Mouse (Mus musculus): ENCODE data around the gene Plscr4. TPM values are rescaled to one million over a fixed set of nuclear protein-coding genes. Genes with fewer than 3 reads are reported as not detected.

Gene Plscr4
- 2.0 and 2.2 TPM in 2 replicates for polyA plus RNA-seq (2014; fragmentation: Nextera tagmentation; extraction: Ambion mirVana)

DNA sequence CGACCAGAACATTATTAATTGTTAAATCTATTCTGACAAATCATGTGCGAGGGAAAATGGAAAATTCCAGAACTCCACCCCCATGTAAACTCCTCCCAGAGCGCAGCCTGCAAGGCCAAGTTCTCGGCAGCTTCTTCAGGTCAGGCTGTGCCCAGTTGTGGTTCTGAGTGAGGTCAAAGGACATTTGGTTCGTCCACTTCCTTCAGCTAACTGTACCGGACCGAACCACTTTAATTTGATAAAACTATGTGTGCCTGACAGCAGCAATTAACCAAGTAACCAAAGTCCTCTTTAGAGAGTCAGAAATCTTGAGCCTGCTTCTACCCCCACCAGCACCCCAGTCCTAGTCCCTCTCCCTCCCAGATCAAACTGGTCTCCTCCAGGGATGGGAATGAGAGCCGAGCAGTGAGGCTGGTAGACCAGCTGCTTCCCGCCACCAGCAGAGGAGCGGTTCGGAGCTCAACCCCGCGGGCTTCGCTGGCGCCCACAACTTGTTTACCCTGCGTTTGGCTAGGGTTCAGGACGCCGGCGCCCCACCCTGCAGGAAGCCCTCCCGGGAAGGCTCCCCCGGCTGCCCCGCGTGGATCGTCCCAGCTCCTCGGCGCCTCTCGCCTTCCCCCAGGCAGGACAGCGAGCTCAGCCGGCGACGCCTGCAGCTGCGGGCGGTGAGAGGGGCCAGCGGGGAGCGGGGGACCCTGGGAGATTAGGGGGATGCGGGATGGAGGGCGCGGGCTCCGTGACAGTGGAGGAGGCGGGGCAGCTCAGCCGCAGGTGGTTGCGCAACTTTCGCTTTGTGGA lies at the start of gene Plscr4:
Gene Plscr4, plus strand, starts transcription at position 113 of the 798 bp plus-strand sequence.
- H3K4me2 ChIP-seq (ENCODE audit: low read depth, low read length, severe bottlenecking), result peak within 1 kb of the TSS; percentile 94
- DNase-seq (ENCODE audit: low spot score) (peak; percentile 78), ATAC-seq (replicated peaks; ENCODE audit: low FRiP score) (peak; percentile 93)
- H3K4me1 ChIP-seq (replicated peaks; ENCODE audit: control insufficient read depth, insufficient read depth, low read length), result no peaks in the 10 kb centered on the region; the same call in 1 of the 2 replicates
- no peaks in the 10 kb centered on the region for H3K36me3 ChIP-seq (ENCODE audit: control insufficient read depth, insufficient read depth, low read length)
- WGBS, result 13% methylated on average over 42 of the region's 43 CpGs
- H3K9ac ChIP-seq (ENCODE audit: low read length), result peak within 1 kb of the TSS; percentile 82
- no peaks in the 10 kb centered on the region for H3K9me3 ChIP-seq (ENCODE audit: control insufficient read depth, low read length)
- no peak within 1 kb of the TSS for H3K27ac ChIP-seq (ENCODE audit: low read depth, low read length)
- peak within 1 kb of the TSS; percentile 59 for H3K4me3 ChIP-seq (ENCODE audit: low read depth, low read length)
- no peaks in the 10 kb centered on the region for H3K27me3 ChIP-seq (ENCODE audit: control insufficient read depth, insufficient read depth, low read length)

- no peak overlapping the region for H3K9ac ChIP-seq (ENCODE audit: low read length)
- H3K4me3 ChIP-seq (ENCODE audit: low read depth, low read length), result no peak overlapping the region
- H3K27me3 ChIP-seq (ENCODE audit: control insufficient read depth, insufficient read depth, low read length), result no peaks in the 10 kb centered on the region
- H3K4me2 ChIP-seq (ENCODE audit: low read depth, low read length, severe bottlenecking), result no peak overlapping the region
- WGBS, result 95% methylated on average over 3 of the region's 3 CpGs
- DNase-seq (ENCODE audit: low spot score) (no peak), ATAC-seq (replicated peaks; ENCODE audit: low FRiP score) (no peak)
- H3K4me1 ChIP-seq (replicated peaks; ENCODE audit: control insufficient read depth, insufficient read depth, low read length), result no peaks in the 10 kb centered on the region
- H3K36me3 ChIP-seq (ENCODE audit: control insufficient read depth, insufficient read depth, low read length), result no peaks in the 10 kb centered on the region
- no peaks in the 10 kb centered on the region for H3K9me3 ChIP-seq (ENCODE audit: control insufficient read depth, low read length)
- H3K27ac ChIP-seq (ENCODE audit: low read depth, low read length), result no peak overlapping the region
Measured at GRCm38 (mm10) chr9:92410225-92410624, 46.9 kb upstream of the Plscr4 start.

GRCm38 (mm10) chr9:92412045-92412444 lies 45.1 kb upstream of the Plscr4 start:
- DNase-seq (ENCODE audit: low spot score) (no peak), ATAC-seq (replicated peaks; ENCODE audit: low FRiP score) (no peak)
- WGBS, result 89% methylated on average over 2 of the region's 2 CpGs
- no peak overlapping the region for H3K4me3 ChIP-seq (ENCODE audit: low read depth, low read length)
- H3K36me3 ChIP-seq (ENCODE audit: control insufficient read depth, insufficient read depth, low read length), result no peaks in the 10 kb centered on the region
- no peaks in the 10 kb centered on the region for H3K9me3 ChIP-seq (ENCODE audit: control insufficient read depth, low read length)
- no peak overlapping the region for H3K4me2 ChIP-seq (ENCODE audit: low read depth, low read length, severe bottlenecking)
- no peak overlapping the region for H3K9ac ChIP-seq (ENCODE audit: low read length)
- no peak overlapping the region for H3K27ac ChIP-seq (ENCODE audit: low read depth, low read length)
- no peaks in the 10 kb centered on the region for H3K4me1 ChIP-seq (replicated peaks; ENCODE audit: control insufficient read depth, insufficient read depth, low read length)
- H3K27me3 ChIP-seq (ENCODE audit: control insufficient read depth, insufficient read depth, low read length), result no peaks in the 10 kb centered on the region

DNA sequence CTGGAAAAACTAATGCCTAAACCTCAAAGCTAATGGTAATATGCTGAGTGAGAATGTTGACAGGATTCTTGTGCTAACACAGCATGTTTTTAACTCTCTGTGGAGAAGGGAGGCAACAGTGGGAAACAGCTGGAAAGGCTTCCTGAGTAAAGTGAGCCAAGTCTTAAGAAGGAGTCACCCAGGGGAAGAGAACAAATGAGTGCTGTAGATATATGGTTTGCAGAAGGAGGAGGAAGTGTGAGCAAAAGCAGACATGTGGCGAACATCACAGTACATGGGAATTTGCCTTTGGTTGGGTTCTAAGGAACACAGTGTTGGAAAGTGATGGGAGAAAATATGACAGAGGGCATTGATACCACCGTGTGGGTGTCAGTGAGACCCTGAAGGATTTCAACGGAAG lies 43.5 kb upstream of the Plscr4 start:
- Histone ChIP-seq H3K27ac (ENCODE audit: low read depth, low read length) (no peak overlapping the region), H3K9me3 (ENCODE audit: control insufficient read depth, low read length) (no peaks in the 10 kb centered on the region), H3K4me2 (ENCODE audit: low read depth, low read length, severe bottlenecking) (no peak overlapping the region), H3K4me3 (ENCODE audit: low read depth, low read length) (no peak overlapping the region), H3K27me3 (ENCODE audit: control insufficient read depth, insufficient read depth, low read length) (no peaks in the 10 kb centered on the region), H3K36me3 (ENCODE audit: control insufficient read depth, insufficient read depth, low read length) (no peaks in the 10 kb centered on the region), H3K9ac (ENCODE audit: low read length) (no peak overlapping the region), H3K4me1 (replicated peaks; ENCODE audit: control insufficient read depth, insufficient read depth, low read length) (no peaks in the 10 kb centered on the region)
- 89% methylated on average over 3 of the region's 3 CpGs for WGBS
- ATAC-seq (replicated peaks; ENCODE audit: low FRiP score) (no peak), DNase-seq (ENCODE audit: low spot score) (no peak)

DNA sequence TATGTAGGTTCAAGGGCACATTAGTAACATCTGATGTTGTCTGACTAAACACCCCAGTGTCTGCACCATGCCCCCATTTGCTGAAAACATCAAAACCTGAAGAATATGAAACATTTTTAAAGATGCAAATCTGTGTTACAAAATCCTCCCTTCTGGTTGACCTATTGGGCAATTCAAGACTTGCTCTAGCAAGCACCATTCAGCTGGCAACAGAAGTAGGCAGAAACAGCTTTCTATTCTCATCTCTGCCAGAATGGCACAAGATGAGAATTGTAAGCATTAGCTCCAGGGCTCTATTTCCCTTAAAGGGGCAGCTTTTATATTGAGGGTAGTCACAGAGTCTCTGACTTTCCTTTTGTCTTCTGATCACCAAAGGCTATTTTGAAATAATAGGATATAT lies 19.4 kb upstream of the Plscr4 start:
- DNase-seq (ENCODE audit: low spot score), result no peak
- no peak for ATAC-seq (replicated peaks; ENCODE audit: low FRiP score)
- Histone ChIP-seq H3K9me3 (ENCODE audit: control insufficient read depth, low read length) (no peaks in the 10 kb centered on the region), H3K27me3 (ENCODE audit: control insufficient read depth, insufficient read depth, low read length) (no peaks in the 10 kb centered on the region), H3K4me3 (ENCODE audit: low read depth, low read length) (no peak overlapping the region), H3K36me3 (ENCODE audit: control insufficient read depth, insufficient read depth, low read length) (no peaks in the 10 kb centered on the region), H3K4me1 (replicated peaks; ENCODE audit: control insufficient read depth, insufficient read depth, low read length) (no peaks in the 10 kb centered on the region), H3K9ac (ENCODE audit: low read length) (no peak overlapping the region), H3K27ac (ENCODE audit: low read depth, low read length) (no peak overlapping the region), H3K4me2 (ENCODE audit: low read depth, low read length, severe bottlenecking) (no peak overlapping the region)

- Histone ChIP-seq H3K9me3 (ENCODE audit: control insufficient read depth, low read length) (no peaks in the 10 kb centered on the region), H3K4me3 (ENCODE audit: low read depth, low read length) (no peak overlapping the region), H3K27me3 (ENCODE audit: control insufficient read depth, insufficient read depth, low read length) (no peaks in the 10 kb centered on the region), H3K27ac (ENCODE audit: low read depth, low read length) (no peak overlapping the region), H3K36me3 (ENCODE audit: control insufficient read depth, insufficient read depth, low read length) (no peaks in the 10 kb centered on the region), H3K9ac (ENCODE audit: low read length) (no peak overlapping the region), H3K4me1 (replicated peaks; ENCODE audit: control insufficient read depth, insufficient read depth, low read length) (no peaks in the 10 kb centered on the region), H3K4me2 (ENCODE audit: low read depth, low read length, severe bottlenecking) (no peak overlapping the region)
- no peak for DNase-seq (ENCODE audit: low spot score)
- no peak for ATAC-seq (replicated peaks; ENCODE audit: low FRiP score)
- WGBS, result 86% methylated on average over 4 of the region's 4 CpGs
Measured at GRCm38 (mm10) chr9:92441468-92441867, 15.7 kb upstream of the Plscr4 start.

DNA sequence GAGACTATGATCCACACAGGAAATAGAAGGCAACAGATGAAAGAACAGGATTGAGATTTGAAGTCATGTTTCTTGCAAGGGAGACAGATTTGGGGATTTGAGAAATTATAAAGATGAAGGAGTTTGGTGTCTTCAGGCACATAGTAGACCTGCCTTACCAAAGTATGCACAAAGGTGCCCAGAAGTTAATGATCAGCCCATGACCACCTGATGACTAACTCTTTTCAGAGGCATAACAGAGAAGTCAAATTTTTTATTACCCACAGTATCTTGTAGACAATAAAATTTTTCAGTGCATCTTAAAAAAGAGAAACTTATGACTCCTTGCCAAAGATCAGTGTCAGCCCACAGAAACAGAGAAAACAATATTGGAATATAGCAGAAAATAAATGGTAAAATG lies 12.6 kb upstream of the Plscr4 start:
- H3K27ac ChIP-seq (ENCODE audit: low read depth, low read length), result no peak overlapping the region
- DNase-seq (ENCODE audit: low spot score) (no peak), ATAC-seq (replicated peaks; ENCODE audit: low FRiP score) (no peak)
- H3K9ac ChIP-seq (ENCODE audit: low read length), result no peak overlapping the region
- H3K4me1 ChIP-seq (replicated peaks; ENCODE audit: control insufficient read depth, insufficient read depth, low read length), result no peaks in the 10 kb centered on the region
- H3K9me3 ChIP-seq (ENCODE audit: control insufficient read depth, low read length), result no peaks in the 10 kb centered on the region
- H3K36me3 ChIP-seq (ENCODE audit: control insufficient read depth, insufficient read depth, low read length), result no peaks in the 10 kb centered on the region
- H3K4me3 ChIP-seq (ENCODE audit: low read depth, low read length), result no peak overlapping the region
- no peak overlapping the region for H3K4me2 ChIP-seq (ENCODE audit: low read depth, low read length, severe bottlenecking)
- no peaks in the 10 kb centered on the region for H3K27me3 ChIP-seq (ENCODE audit: control insufficient read depth, insufficient read depth, low read length)

DNA sequence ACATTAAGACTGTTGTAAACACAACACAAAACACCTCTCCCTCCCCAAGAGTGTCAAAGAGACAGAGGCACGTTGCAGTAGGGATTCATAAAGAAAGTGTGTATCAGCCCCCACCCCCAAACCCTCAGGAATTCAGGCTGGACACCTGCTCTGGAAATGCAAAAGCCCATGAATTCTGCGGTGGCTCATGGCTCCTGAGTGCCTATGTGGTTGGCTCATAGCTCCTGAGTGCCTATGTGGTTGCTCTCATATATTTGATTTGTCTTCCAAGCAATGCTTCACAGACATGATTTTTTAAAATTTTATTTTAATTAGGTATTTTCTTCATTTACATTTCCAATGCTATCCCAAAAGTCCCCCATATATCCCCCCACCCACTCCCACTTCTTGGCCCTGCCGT lies 568 bp upstream of the Plscr4 start:
- ATAC-seq (replicated peaks; ENCODE audit: low FRiP score) (no peak), DNase-seq (ENCODE audit: low spot score) (no peak)
- Histone ChIP-seq H3K4me2 (ENCODE audit: low read depth, low read length, severe bottlenecking) (no peak overlapping the region), H3K27ac (ENCODE audit: low read depth, low read length) (no peak overlapping the region), H3K36me3 (ENCODE audit: control insufficient read depth, insufficient read depth, low read length) (no peaks in the 10 kb centered on the region), H3K9ac (ENCODE audit: low read length) (no peak overlapping the region), H3K9me3 (ENCODE audit: control insufficient read depth, low read length) (no peaks in the 10 kb centered on the region), H3K27me3 (ENCODE audit: control insufficient read depth, insufficient read depth, low read length) (no peaks in the 10 kb centered on the region), H3K4me3 (ENCODE audit: low read depth, low read length) (no peak overlapping the region), H3K4me1 (replicated peaks; ENCODE audit: control insufficient read depth, insufficient read depth, low read length) (no peaks in the 10 kb centered on the region; the same call in 1 of the 2 replicates)
- WGBS, result 88% methylated on average over 3 of the region's 3 CpGs

DNA sequence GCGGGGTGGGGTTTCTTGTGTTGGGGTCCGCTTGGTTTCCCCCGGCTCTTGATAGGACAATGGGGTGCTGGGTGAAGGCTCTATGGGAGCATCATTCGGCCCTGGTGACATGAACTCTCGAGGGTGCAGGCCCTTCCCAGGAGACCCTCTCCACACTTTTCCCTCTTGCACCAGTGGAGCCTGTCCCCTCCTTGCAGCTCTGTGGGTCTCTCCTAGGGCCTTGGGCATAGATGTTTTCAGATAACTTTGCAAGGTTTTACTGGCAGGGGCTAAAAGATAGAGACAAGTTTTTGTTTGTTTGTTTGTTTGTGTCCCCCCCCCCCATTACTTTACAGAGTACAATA lies 858 bp downstream of the Plscr4 start:
- no peak for DNase-seq (ENCODE audit: low spot score)
- Histone ChIP-seq H3K36me3 (ENCODE audit: control insufficient read depth, insufficient read depth, low read length) (no peaks in the 10 kb centered on the region), H3K9ac (ENCODE audit: low read length) (peak overlapping the region; percentile 82), H3K4me1 (replicated peaks; ENCODE audit: control insufficient read depth, insufficient read depth, low read length) (no peaks in the 10 kb centered on the region; the same call in 1 of the 2 replicates), H3K9me3 (ENCODE audit: control insufficient read depth, low read length) (no peaks in the 10 kb centered on the region), H3K27me3 (ENCODE audit: control insufficient read depth, insufficient read depth, low read length) (no peaks in the 10 kb centered on the region), H3K4me2 (ENCODE audit: low read depth, low read length, severe bottlenecking) (peak overlapping the region; percentile 94), H3K27ac (ENCODE audit: low read depth, low read length) (no peak overlapping the region), H3K4me3 (ENCODE audit: low read depth, low read length) (peak overlapping the region; percentile 59)
- WGBS, result 0% methylated on average over 5 of the region's 5 CpGs
- ATAC-seq (replicated peaks; ENCODE audit: low FRiP score), result no peak; the same call in 1 of the 2 replicates

All from forebrain, embryonic 11.5 days (tissue).